Mouse (Mus musculus) granulocyte monocyte progenitor cell, adult 5-6 weeks (primary cell): ENCODE results near the gene Itpr3. TPM values are rescaled to one million over a fixed set of nuclear protein-coding genes. Genes with fewer than 3 reads are reported as not detected.

Experiments used
- ATAC-seq: replicated peaks from 2 replicates; pipeline ENCODE4 v1.8.0; 2016; ENCODE audit warnings: mild to moderate bottlenecking, moderate TSS enrichment, inconsistent platforms; ENCODE audit not compliant: poor library complexity, severe bottlenecking
- total RNA-seq, 2 experiments: library from RNA; stranded (forward) in 1 of 2; stranded (reverse) in 1 of 2; fragments of 200-712, 200-1000 nt in 1 of 2; fragments of >200 nt in 1 of 2; fragmentation: Nextera tagmentation in 1 of 2; gene quantifications; 2 replicates each; pipeline ENCODE4 v1.2.3; 2014 to 2017

Gene Itpr3
- total RNA-seq (2014; fragmentation: Nextera tagmentation) (4.0 and 8.5 TPM in 2 replicates), total RNA-seq (2017) (6.1 and 6.5 TPM in 2 replicates)

DNA sequence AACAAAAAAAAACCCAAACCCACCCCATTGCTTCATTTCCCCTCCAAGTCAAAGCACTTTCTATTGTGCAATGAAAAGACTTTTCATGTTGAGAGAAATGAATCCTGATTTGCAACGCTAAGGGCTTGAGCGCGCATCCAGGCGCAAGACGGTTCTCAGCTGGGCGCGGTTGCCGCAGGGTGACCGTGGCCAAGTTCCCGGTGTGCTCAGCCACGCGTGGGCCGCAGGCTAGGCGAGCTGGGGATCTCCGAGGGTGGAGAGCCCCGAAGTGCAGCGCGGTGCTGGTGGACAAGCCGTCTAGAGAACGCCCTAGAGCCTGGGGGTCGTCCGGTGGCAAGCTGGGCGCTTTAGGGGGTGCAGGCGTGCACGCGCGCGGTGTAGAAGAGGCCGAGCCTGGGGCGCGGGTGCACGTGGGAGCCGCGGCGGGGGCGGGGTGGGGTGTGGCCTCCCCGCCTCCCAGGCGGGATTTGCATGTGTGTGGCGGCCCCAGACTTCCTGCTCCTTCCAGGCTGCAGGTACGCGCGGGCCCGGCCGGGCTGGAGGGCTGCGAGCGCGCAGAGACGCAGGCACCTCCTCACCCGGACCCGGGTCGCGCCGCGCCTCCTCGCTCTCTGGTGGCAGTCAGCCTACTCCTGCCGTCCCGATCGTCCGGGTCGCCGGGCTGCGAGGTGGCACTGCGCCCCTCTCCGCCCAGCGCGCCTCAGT, at the start of gene Itpr3:
Gene Itpr3 (plus strand): TSS at position 493 of the 705 bp plus-strand sequence.
- ATAC-seq: peak; percentile 57

DNA sequence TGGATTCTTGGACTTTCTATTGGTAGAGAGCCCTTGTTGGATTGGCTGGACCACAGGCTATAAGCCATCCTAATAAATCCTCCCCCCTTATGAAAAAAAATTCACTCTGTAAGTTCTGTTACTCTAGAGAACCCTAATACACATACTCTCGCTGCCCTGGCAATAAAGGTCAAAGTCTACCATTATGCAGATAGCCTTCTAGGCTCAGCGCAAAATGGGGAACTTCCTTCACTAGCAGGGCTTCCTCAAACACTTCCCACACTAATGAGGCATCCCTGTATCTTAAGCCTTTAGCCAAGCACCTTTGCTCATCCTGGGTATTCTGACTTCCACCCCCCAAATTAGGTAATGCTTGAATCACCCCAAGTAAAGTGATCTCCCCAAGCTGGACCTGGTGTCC, 48.8 kb upstream of the Itpr3 start:
- ATAC-seq: no peak

DNA sequence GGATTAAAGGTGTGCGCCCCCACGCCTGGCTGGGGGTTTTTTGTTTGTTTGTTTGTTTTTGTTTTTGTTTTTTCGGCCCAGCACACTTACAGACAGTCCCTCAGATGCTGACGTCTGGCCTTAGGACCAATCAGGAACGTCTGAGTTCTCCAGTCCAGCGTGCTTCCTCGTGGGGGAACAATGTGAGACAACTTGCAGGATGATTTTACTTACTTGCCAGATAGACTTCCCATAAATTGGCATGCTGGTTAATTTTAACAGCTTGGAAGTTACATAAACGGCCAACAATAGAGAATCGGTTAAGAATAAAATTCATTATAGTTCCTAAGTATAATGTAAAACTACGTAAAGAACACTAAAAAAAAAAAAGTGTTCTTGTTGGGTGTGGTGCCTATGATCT, 45.9 kb upstream of the Itpr3 start:
- no peak for ATAC-seq

DNA sequence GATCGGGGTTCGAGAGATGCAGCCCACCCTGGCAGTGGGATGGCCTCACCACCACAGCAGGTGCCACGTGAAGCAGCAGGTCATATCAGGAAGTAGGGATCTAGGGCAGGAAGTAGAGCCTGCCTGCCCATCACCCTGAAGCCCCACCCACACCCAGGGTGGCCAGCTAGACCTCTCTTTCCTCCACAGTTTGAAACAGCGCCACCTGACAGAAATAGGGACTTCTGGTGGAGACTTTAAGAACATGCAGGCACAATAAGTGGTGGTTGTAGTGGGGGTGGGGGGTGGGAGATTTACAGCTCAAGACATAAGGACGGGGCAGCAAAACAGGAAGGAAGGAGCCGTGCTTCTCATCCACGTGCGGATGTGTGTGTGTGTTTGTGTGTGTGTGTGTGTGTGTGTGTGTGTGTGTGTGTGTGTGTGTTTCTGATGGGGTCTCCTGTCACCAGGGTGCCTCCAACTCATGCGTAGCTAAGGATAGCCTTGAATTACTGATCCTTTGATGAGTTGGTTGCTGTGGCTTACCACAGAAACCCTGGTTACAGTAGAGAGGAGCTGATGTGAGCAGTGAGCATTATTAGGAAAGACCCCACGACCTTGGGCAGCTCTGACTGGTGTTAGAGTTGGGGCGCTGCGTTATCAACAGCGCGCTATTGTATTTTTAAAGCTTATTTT, 45.0 kb upstream of the Itpr3 start:
- peak; percentile 92 for ATAC-seq

DNA sequence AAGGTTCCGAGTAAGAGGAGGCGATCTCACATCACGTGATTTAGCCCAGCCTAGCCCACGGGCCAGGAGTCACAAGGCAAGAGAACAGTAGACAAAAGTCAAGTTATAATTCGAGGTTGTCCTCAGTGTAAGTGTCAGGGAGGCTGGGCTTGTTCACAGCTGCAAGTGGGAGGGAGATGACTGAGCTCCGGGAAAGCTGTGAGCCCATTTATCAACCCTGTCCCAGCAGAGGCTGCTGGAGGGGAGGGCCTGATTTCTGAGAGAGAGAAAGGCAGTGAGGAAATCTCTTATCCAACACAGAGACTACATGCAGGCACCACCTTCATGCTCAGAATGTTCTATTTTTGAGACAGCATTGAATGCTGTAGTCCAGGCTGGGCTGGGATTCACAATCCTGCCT, 44.2 kb upstream of the Itpr3 start:
- ATAC-seq: no peak

DNA sequence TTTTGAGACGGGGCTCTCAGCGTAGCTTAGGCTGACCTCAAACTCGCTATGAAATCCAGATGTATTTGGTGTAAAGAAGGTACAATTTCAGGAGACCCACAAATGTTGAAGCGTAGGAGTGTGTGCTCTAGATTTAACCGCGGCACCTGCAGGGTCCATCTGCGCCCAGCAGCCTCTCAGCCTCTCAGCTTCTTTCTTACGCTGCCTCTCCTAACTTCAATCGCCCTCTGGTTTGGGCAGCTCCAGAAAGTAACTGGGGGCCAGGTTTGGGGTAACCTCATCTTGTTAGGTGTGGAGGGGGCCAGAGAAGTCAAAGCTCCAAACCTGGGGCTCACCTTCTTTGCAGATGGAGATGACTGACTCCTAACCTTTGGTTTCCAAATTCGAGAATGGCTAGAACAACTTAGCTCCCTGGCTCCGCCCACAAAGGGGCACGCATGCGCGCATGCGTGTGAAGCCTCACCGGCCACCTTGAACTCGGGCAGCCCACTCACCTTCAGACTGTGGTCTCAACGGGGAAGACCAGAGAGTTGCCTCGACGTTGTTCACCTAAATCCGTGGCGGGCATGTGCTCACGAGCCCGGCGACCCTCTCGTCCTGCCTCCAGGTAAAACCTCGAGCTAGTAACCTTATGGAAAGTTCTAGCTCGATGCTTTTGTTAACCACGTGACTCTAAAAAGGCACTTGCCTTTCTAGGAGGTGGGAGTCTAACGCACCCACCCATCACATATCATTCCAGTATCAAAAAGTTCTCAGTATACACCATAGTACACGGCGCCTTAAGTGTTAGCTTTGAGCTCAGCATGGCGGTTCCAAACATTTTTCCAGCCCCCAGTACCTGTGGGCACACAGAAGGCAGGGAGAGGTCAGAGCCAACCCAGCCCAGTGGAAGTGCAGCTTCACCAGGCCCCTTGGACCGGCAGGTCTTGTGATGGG, 39.3 kb upstream of the Itpr3 start:
- peak; percentile 77 for ATAC-seq

DNA sequence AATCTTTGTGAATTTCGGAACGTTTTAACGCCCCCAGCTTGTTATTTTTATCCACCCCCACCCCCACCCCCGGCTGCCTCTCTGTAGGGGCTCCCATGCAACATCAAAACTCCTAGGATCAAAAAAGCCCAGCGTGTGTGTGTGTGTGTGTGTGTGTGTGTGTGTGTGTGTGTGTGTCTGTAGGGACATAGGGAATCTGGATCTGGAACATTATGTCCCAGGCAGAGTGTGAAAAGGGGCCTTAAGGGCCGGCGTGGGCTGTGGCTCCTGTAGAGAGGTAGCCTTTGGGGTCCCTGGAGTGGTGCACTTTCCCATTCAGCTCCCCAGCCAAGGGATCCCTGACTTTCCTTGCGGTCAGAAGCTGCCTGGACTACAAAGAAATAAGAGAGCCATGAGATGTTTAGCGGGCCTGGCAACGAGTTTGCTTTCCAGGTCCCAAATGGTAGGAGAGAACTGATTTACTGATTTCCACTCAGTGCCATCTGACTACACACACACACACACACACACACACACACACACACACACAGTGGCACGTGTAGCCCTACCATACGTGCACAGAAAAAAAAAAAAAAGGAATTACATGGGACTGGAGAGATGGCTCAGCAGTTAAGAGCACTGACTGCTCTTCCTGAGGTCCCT, 38.4 kb upstream of the Itpr3 start:
- no peak for ATAC-seq

DNA sequence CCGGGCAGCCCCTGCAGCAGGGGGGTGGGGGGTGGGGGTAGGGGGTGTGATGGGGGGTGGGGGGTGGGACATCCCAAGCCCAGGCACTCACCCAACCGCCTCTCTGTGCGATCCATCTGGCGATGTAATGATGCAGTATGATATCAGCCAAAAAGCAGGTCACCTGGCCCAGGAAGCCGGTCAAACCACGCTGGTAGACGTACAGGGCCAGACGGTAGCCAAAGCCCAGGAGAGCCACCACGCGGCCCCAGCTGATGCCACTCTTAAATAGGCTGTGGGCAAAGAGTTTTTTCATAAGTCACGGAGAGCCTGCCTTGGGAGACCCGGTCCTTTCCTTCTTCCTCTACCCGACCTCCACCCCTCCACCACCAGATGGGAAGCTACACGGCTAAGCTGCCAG, 36.0 kb upstream of the Itpr3 start:
- ATAC-seq: no peak

DNA sequence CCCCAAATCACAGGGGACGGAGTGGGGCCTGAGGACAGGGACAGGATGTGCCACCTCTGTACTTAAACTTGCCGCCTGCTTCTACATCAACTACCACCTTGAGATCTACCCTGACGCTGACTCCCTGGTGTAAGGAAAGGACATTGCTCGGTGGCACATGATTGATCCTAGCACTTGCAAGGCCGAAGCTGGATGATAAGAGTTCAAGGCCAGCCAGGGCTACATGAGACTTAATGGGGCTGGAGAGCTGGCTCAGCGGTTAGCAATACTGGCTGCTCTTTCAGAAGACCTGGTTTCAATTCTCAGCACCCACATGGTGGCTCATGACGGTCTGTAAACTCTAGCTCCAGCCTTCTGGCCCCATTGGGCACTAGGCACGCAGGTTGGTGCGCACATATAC, 35.4 kb upstream of the Itpr3 start:
- no peak for ATAC-seq

DNA sequence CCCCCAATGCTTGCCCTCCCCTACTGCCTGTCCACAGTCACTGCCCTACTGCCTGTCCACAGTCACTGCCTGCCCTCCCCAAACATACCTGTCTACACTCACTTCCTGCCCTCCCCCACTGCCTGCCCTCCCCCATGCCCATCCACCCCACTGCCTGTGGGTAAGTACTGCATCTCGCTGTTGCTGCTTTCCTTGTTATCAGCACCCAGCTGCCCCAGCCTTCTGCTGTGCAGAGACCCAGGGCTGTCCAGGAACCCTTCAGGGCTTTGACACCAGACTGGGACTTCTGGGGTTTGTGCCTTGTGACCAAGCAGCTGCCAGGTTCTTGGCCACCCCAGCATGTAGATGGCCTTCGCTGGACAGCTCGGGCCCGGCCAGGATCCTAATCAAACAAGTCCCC, 33.8 kb upstream of the Itpr3 start:
- no peak for ATAC-seq

DNA sequence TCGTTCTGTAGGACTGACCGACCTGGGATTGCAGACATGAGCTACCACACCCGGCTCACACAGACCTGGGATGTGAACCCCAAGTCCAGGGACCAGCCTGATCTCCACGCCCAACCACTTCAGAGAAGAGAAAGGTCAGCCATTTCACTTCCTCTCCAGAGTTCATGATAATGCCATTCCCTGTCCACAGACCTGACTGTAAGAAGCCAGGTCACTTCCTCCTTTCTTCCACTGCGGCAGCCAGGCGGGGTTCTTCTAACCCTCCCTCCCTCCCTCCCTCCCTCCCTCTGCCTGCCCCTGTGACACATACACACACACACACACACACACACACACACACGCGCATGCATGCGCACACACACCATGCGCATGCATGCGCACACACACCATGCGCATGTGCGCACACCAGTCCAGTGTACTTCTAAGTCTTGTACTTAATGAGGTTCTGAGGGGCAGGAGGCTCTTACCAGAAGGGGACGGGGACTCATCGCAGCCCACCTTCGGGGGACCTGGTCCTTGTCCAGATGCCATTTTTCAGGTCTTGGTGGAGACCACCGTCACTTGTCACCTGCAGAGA, 31.7 kb upstream of the Itpr3 start:
- ATAC-seq: peak; percentile 54

DNA sequence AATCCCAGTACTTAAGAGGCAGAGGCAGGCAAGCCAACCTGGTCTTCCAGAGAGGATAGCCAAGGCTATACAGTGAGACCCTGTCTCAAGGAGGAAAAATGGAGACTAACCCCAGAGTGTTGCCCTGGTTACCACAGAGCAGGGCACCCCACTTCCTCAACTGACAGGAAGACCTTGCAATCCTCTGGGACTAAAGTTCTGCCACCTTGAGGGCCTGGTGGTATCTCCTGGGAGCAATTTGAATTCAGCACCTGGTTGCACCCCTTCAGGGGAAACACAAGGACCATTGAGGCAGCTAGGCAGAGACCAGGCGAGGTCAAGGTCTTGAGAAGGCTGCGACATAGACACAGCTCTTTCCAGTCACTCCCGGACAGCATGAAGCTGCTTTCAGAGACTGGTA, 31.2 kb upstream of the Itpr3 start:
- ATAC-seq: peak; percentile 25

DNA sequence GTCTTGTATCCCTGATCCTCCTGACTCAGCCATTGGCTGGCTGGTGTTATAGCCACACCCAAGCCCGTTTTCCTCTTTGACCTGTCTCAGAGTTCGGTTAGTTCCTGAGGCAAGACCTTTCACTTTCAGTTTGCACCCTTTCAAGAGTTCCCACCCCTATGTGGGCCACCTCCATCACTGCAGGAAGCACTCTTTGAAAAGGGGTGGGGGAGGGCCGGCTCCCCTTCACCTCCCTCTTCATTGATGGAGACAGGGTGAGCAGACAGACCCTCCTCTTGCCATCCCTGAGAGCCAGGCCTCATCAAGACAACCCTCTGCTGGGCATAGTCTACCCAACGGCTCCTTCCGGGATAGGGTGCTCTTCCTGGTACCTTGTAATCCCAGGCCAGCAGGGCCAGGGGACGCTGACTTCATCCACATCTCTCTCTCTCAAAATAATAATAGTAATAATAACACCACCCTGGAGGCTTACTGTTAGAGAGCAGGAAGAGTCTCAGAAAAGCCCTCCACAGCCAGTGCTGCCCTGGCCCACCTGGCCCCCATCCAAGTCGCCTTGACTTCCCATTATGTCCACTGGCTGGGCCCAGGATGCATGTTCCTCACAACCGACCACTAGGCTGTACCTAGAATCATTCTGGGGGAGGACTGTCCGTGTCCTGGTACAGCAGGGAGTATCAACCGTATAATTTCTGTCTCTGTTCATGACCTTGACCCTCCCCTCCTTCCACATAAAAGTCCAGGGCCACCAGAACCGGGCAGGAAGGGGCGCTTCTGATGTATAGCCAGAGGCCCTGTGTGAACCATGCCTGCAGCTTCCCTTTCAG, 29.4 kb upstream of the Itpr3 start:
- ATAC-seq: peak; percentile 59

DNA sequence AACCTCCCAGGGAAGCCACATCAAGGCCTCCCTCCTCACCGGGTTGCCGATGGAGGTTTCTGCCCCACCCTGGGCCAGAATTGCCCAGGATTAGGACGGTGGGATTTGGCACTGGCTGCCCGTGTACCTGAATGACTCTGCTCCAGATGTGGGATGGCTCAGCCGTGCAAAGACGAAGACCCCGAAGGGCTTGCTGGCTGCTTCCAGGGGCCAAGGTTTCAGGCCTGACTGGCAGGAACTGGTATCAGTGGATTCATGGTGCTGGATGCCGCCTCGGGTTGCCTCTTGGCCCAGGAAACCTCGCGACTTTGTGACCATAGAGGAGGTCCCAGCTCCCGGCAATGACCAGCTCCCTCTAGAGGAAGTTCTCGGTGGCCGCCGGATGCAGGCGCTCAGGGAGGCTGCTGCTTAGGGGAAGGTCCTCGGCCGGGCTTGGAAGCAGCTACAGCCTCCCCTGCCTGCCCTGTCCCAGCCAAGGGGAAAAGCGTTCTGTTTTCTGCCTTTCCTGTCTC, 28.8 kb upstream of the Itpr3 start:
- peak; percentile 61 for ATAC-seq

DNA sequence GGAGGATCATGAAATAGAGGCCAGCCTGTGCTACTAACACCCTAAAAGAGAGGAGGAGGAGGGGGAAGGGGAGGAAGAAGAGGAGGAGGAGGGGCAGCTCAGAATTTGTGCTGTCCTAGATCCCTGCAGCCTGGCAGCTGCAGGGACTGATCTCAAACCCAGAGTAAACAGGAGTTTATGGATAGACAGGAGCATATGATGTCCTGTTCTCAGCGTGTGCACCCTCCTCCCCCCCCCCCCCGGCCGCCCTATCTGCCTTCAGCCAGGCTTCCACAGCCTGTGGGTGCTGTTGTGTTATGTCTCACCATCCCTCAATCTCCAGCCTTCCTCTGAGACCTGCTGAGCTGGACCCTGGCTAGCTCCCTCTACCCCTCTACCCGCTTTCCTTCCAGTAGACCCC, 28.2 kb upstream of the Itpr3 start, which contains the start of gene Bak1:
Gene Bak1 (minus strand): TSS at position 101 of the 400 bp plus-strand sequence.
- ATAC-seq: no peak

DNA sequence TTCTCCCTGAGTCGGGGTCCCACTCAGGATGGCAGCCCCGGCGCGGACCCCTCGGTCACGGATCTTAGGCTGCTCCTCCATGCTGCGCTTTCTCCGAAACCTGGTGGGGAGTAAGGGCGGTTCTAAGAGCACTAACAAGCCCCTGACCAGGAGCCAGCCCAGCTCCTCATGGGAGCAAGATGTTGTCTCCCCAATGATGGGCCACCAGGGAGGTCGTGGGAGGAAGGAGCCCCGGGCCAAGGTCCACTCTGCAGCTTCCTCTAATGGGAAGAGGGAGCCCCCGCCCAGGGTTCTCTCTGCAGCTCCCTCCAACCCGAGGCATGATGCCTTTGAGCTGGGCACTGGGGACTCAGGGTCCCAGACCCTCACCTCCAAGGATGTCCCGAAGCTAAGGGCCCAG, 27.7 kb upstream of the Itpr3 start:
- no peak for ATAC-seq

DNA sequence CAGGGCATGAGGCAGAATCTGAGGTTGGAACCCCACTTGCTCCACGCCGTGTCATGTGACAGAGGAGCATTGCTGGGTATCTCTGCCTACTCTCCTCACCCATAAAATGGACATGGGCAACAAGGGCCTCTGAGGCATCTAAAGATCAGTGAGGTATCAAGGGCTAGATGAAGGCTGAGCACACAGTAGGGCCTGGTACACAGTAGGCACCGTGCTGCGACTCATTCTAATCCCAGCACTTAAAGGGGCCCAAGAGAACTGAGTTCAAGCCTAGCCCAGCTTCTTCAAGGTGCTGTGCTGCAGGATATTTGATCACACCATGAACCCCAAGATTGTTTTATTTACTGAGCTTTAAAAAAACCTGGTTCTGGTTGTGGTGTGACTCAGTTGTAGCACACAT, 26.2 kb upstream of the Itpr3 start:
- no peak for ATAC-seq

DNA sequence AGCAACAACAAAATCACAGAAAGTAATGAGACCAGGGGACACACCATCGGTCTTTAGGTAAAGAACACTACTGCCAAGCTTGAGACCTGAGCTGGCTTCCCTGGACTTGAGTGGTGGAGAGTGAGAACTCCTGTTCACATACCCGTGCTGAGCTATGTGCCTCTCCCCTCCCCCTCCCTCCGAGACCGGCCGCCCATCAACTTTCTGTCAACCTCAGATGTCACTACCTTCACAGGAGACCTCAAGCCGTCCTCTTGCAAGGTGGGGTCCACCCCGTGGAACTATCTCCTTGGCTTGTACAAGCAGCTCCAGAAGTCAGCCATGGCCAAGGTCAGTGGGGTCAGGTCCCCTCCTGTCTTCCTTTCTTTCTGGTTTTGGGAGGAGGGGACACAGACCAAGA, 24.8 kb upstream of the Itpr3 start:
- no peak for ATAC-seq

DNA sequence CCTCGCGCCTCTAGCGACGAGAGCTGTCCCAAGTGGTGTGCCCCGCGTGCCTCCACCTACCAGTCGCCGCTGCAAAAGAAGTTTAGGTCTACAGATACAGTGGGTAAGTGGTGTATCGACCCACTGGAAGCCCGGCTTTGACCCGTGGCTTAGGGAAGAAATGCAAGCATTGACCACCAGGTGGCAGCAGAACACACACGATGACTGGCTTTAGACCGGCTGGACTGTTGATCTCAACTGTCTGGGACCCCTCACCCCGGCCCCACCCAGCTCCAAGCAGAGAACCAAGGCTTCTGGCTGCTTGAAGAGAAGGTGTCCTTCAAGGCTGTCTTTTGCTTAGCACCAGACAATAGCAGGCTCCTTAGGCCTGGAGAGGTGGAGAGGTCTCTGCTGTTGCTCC, 24.2 kb upstream of the Itpr3 start:
- peak; percentile 43; the same call in 1 of the 2 replicates for ATAC-seq
